Mouse (Mus musculus) lung, postnatal 0 days (tissue): ENCODE measurements around the gene Sh3tc1. TPM values are rescaled to one million over a fixed set of nuclear protein-coding genes. Genes with fewer than 3 reads are reported as not detected.
A peak's percentile ranks its signal among the peaks of the same experiment; 100 is the strongest.

Experiments
- ATAC-seq: fragments of 200-750 bp; cut with Nextera tagmentation; 2 replicates; pipeline ENCODE4 v1.8.0; 2017; ENCODE audit warnings: moderate library complexity
- DNase-seq: peaks from one replicate; pipeline ENCODE4 v3.0.0-alpha.2; 2016; ENCODE audit warnings: low spot score
- H3K27ac ChIP-seq: fragments of 300-500 bp; sonication (generic); 2 replicates; pipeline ENCODE4 v1.5.1; 2014; ENCODE audit warnings: antibody characterized with exemption, mild to moderate bottlenecking, low read length, mixed read lengths
- H3K27me3 ChIP-seq: fragments of 300-500 bp; sonication (generic); replicated peaks from 2 replicates; pipeline ENCODE4 v1.6.1; 2014; ENCODE audit warnings: low read length, mixed read lengths; ENCODE audit not compliant: insufficient read depth
- H3K36me3 ChIP-seq: fragments of 300-500 bp; sonication (generic); 2 replicates; pipeline ENCODE4 v1.6.1; 2014; ENCODE audit warnings: low read length, mixed read lengths; ENCODE audit not compliant: insufficient read depth
- H3K4me1 ChIP-seq: fragments of 300-500 bp; sonication (generic); 2 replicates; pipeline ENCODE4 v1.6.1; 2014; ENCODE audit warnings: antibody characterized with exemption, low read depth, low read length, mixed read lengths; ENCODE audit not compliant: insufficient read depth
- H3K4me2 ChIP-seq: fragments of 300-500 bp; sonication (generic); replicated peaks from 2 replicates; pipeline ENCODE4 v1.6.1; 2014; ENCODE audit warnings: low read depth, mild to moderate bottlenecking, low read length, moderate library complexity, mixed read lengths
- H3K4me3 ChIP-seq: fragments of 300-500 bp; sonication (generic); 2 replicates; pipeline ENCODE4 v1.5.1; 2014; ENCODE audit warnings: low read depth, low read length
- H3K9ac ChIP-seq: fragments of 300-500 bp; sonication (generic); replicated peaks from 2 replicates; pipeline ENCODE4 v1.6.1; 2014; ENCODE audit warnings: low read depth, mild to moderate bottlenecking
- H3K9me3 ChIP-seq: fragments of 300-500 bp; sonication (generic); 2 replicates; pipeline ENCODE4 v1.6.1; 2016; ENCODE audit warnings: low read length, mixed read lengths
- CTCF ChIP-seq: IDR thresholded peaks from 2 replicates; pipeline ENCODE4 v1.5.1; 2016; ENCODE audit warnings: antibody characterized with exemption, mild to moderate bottlenecking
- EP300 ChIP-seq: IDR thresholded peaks from 2 replicates; pipeline ENCODE4 v1.6.1; 2016; ENCODE audit warnings: antibody characterized with exemption, mild to moderate bottlenecking, control low read depth
- whole genome bisulfite sequencing: fragments of 180-500 bp; shearing (Covaris S2); extraction: QIAGEN DNeasy Blood & Tissue Kit; methylation state at CpG from one replicate; pipeline ENCODE4 v1.1.7; 2014; 5-methylcytosine and 5-hydroxymethylcytosine counted together
- polyA plus RNA-seq: library from polyadenylated mRNA; unstranded; fragments of >200 nt; fragmentation: Nextera tagmentation; extraction: Ambion mirVana; gene quantifications from 2 replicates; pipeline ENCODE4 v1.2.1, GENCODE M21; 2015

Gene Sh3tc1
- polyA plus RNA-seq, 1 experiment from 2014 or later, result 21.1 TPM

DNA sequence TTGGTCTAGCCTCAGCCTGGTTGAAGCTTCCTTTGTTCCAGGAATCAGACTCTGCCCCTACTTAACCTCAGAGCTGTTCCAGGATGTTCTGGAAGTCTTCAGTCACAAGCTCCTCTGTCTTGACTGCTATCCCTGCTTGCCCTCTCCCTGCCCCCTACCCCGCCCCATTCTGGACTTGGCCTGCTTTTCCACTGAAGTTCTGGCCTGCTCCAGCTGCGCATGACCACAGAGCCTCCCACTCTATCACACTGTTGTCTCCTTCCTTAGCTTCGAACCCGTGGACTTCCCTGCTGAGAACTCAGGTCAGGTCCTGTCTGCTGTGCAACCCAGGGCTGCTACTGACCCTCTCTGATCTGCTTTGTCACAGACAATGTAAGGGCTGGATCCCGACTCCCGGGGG, 26.1 kb upstream of the Sh3tc1 start:
- TF ChIP-seq CTCF, result no peak
- TF ChIP-seq EP300, result no peak
- DNase-seq (no peak), ATAC-seq (peak; percentile 26; the same call in 1 of the 2 replicates)
- Histone ChIP-seq H3K4me3 (no peak overlapping the region), H3K9me3 (no peaks in the 10 kb centered on the region), H3K4me1 (no peaks in the 10 kb centered on the region), H3K27me3 (no peaks in the 10 kb centered on the region), H3K36me3 (no peaks in the 10 kb centered on the region), H3K27ac (no peak overlapping the region), H3K4me2 (no peak overlapping the region), H3K9ac (no peak overlapping the region)
- WGBS, result 76% methylated on average over 6 of the region's 6 CpGs

DNA sequence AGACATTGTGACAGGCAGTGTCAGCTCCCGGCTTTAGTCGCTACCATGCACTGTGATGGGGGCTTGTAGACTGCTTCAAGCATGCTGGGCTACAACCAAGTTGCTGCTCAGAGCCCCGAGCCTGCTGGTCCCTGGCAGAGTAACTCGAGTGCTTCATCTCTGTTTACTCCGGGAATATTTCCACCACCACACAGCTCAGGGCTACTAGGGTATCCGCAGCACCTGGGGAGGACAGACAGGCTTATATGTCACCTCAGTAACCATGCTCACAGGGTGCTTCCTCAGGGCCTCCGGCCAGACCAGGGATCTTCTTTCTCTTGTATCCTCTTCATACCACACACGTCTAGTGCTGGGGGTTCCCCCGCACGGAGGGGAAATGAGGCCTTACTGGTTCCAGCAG, 23.1 kb upstream of the Sh3tc1 start:
- Histone ChIP-seq H3K4me2 (no peak overlapping the region), H3K27me3 (peaks cover 19% of the 10 kb centered on the region; the same call in 1 of the 2 replicates), H3K27ac (no peak overlapping the region), H3K9me3 (no peaks in the 10 kb centered on the region), H3K4me1 (0 out of 2 replicates have a peak, but pooled peaks cover 9% of the 10 kb centered on the region), H3K36me3 (no peaks in the 10 kb centered on the region), H3K9ac (no peak overlapping the region), H3K4me3 (no peak overlapping the region)
- WGBS, result 64% methylated on average over 10 of the region's 10 CpGs
- ATAC-seq (no peak), DNase-seq (no peak)
- TF ChIP-seq EP300, result no peak
- no peak for TF ChIP-seq CTCF

DNA sequence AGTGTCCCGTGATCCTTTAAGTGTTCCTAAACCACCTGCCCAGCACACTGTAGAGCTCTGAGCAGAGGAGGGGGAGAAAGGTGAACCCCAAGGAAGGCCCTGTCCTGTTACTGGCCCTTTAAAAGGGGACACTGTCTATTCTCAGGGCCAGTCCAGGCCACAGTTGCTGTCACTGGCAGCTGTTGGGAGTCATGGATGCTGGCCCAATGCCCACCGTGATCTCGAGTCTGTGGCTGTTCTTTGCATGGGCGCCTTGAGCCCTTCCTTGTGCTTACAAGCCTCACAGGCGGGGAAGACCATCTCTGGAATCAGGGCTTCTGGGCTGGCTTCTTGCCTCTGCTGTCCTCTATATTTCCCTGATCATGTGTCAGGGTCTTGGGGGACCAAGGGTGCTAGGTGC, 22.6 kb upstream of the Sh3tc1 start:
- Histone ChIP-seq H3K9ac (no peak overlapping the region), H3K27ac (no peak overlapping the region), H3K9me3 (no peaks in the 10 kb centered on the region), H3K4me3 (no peak overlapping the region), H3K36me3 (no peaks in the 10 kb centered on the region), H3K27me3 (peaks cover 21% of the 10 kb centered on the region; the same call in 1 of the 2 replicates), H3K4me1 (0 out of 2 replicates have a peak, but pooled peaks cover 10% of the 10 kb centered on the region), H3K4me2 (no peak overlapping the region)
- WGBS, result 42% methylated on average over 5 of the region's 5 CpGs
- DNase-seq, result peak; percentile 59
- ATAC-seq, result no peak
- no peak for TF ChIP-seq EP300
- no peak for TF ChIP-seq CTCF

- Histone ChIP-seq H3K9me3 (no peaks in the 10 kb centered on the region), H3K4me2 (no peak overlapping the region), H3K9ac (no peak overlapping the region), H3K36me3 (no peaks in the 10 kb centered on the region), H3K27ac (no peak overlapping the region), H3K4me3 (no peak overlapping the region), H3K27me3 (peaks cover 23% of the 10 kb centered on the region; the same call in 1 of the 2 replicates), H3K4me1 (0 out of 2 replicates have a peak, but pooled peaks cover 10% of the 10 kb centered on the region)
- ATAC-seq (no peak), DNase-seq (no peak)
- WGBS, result 66% methylated on average over 5 of the region's 5 CpGs
- TF ChIP-seq EP300, result no peak
- TF ChIP-seq CTCF, result 0 out of 2 replicates have a peak, but pooled peaks have one; percentile 7
These were observed 21.5 kb upstream of the Sh3tc1 start for GRCm38 (mm10) chr5:35761323-35761722.

DNA sequence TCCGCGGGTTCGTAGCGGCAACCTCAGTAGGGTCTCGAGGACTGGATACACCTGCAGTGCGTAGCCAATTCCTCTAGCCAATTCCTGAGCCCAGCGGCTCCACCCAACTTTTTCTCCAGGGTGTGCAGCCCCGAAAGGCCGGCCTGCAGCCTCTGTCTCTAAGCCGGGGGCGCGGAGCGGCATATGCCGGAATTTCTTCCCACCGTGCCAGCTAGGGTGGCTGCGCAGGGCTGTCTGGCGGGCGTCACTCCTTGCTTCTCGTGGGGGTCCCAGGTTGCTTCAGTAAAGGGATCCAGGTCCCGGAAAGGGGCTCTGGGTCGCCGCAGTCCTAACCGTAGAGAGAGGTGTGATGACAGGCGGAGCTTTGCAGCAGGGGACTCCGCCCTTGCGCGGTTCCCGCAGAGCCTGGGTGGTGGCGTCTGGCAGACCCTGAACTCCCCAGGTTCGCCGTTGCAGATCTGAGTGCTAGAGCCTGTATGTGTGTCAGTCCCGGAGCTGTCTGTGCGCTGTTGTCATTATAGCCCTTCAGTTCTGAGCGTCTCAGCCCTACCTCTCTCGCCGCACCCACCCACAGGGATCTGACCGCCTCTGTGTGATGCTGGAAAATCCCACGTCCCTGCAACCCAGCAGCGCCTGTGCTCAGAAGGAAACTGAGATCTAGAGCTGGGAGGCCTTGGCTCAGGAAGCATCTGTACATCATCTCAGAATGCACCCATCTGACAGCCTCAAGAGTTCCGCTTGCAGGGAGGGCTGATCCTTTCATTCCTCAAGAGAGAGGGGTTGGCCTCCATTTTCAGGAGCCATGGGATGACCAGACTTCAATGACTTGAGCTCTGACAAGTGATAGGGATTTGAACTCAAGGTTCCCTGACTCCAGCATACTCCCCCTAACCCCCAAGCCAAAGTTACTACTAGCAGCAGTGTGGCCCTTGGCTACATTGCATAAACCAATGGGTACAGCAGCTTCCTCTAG, 18.6 kb upstream of the Sh3tc1 start:
- H3K4me1 ChIP-seq, result 0 out of 2 replicates have a peak, but pooled peaks cover 10% of the 10 kb centered on the region
- no peak overlapping the region for H3K27ac ChIP-seq
- H3K36me3 ChIP-seq, result no peaks in the 10 kb centered on the region
- TF ChIP-seq EP300, result no peak
- no peak for TF ChIP-seq CTCF
- H3K27me3 ChIP-seq, result peaks cover 23% of the 10 kb centered on the region; the same call in 1 of the 2 replicates
- H3K4me3 ChIP-seq, result peak overlapping the region; percentile 48
- H3K4me2 ChIP-seq, result peak overlapping the region; percentile 98
- ATAC-seq, result peak; percentile 20
- H3K9ac ChIP-seq, result peak overlapping the region; percentile 30; the same call in 1 of the 2 replicates
- DNase-seq, result no peak
- no peaks in the 10 kb centered on the region for H3K9me3 ChIP-seq
- WGBS, result 3% methylated on average over 38 of the region's 40 CpGs

- Histone ChIP-seq H3K27me3 (peaks cover 23% of the 10 kb centered on the region; the same call in 1 of the 2 replicates), H3K9ac (peak within 1 kb of the TSS; percentile 30; the same call in 1 of the 2 replicates), H3K4me2 (peak within 1 kb of the TSS; percentile 98), H3K4me1 (0 out of 2 replicates have a peak, but pooled peaks cover 10% of the 10 kb centered on the region), H3K9me3 (no peaks in the 10 kb centered on the region), H3K36me3 (no peaks in the 10 kb centered on the region), H3K4me3 (peak within 1 kb of the TSS; percentile 48), H3K27ac (no peak within 1 kb of the TSS)
- 6% methylated on average over 33 of the region's 35 CpGs for WGBS
- no peak for TF ChIP-seq EP300
- peak; percentile 43 for TF ChIP-seq CTCF
- ATAC-seq, result peak; percentile 96
- peak; percentile 95 for DNase-seq
These were observed 17.8 kb upstream of the Sh3tc1 start, which contains the start of gene Ablim2 for GRCm38 (mm10) chr5:35757639-35758001. TSS of gene Ablim2 (plus strand) at chr5:35757880.
